Mouse (Mus musculus) MEL (cell line): ENCODE results near the gene Endog. TPM values are rescaled to one million over a fixed set of nuclear protein-coding genes. Genes with fewer than 3 reads are reported as not detected.

Source experiments
- DNase-seq: peaks from one replicate; pipeline ENCODE4 v3.0.0; 2011; ENCODE audit warnings: low read depth, low spot score
- H3K27ac ChIP-seq: 2 replicates; pipeline ENCODE4 v1.5.1; 2012; ENCODE audit warnings: low read depth, mild to moderate bottlenecking, control low read depth, low read length, moderate library complexity; ENCODE audit not compliant: control insufficient read depth
- H3K27me3 ChIP-seq, 2 experiments: fragments of 150-350 bp in 1 of 2; sonication (generic) in 1 of 2; 2 replicates each; pipeline ENCODE4 v1.6.1; 2012; ENCODE audit warnings: low read length in 2 of 2, mild to moderate bottlenecking in 2 of 2, improper control_type of control experiment in 1 of 2, moderate library complexity in 1 of 2; ENCODE audit not compliant: insufficient read depth in 2 of 2, control insufficient read depth in 1 of 2
- H3K36me3 ChIP-seq, 2 experiments: 2 replicates each; pipeline ENCODE4 v1.6.1; 2012 to 2014; ENCODE audit warnings: low read length in 2 of 2, improper control_type of control experiment in 1 of 2, inconsistent platforms in 1 of 2, mild to moderate bottlenecking in 1 of 2; ENCODE audit not compliant: insufficient read depth in 2 of 2, control insufficient read depth in 1 of 2
- H3K4me1 ChIP-seq, 2 experiments: fragments of 150-350 bp in 1 of 2; sonication (generic) in 1 of 2; 2 replicates each; pipeline ENCODE4 v1.6.1; 2012; ENCODE audit warnings: low read length in 2 of 2, improper control_type of control experiment in 1 of 2, mild to moderate bottlenecking in 1 of 2; ENCODE audit not compliant: insufficient read depth in 2 of 2, control insufficient read depth in 1 of 2
- H3K4me3 ChIP-seq, 2 experiments: fragments of 150-350 bp in 1 of 2; sonication (generic) in 1 of 2; 2 replicates each; pipeline ENCODE4 v1.5.1; 2012; ENCODE audit warnings: low read depth in 2 of 2, low read length in 2 of 2, mild to moderate bottlenecking in 2 of 2, moderate library complexity in 2 of 2, control low read depth in 1 of 2, improper control_type of control experiment in 1 of 2; ENCODE audit not compliant: control insufficient read depth in 1 of 2, insufficient read depth in 1 of 2
- H3K79me2 ChIP-seq: 2 replicates; pipeline ENCODE4 v1.6.1; 2012; ENCODE audit warnings: mild to moderate bottlenecking, low read length, moderate library complexity; ENCODE audit not compliant: control insufficient read depth, poor library complexity, insufficient read depth
- H3K9ac ChIP-seq: 2 replicates; pipeline ENCODE4 v1.6.1; 2012; ENCODE audit warnings: low read depth, mild to moderate bottlenecking, control low read depth, low read length, moderate library complexity; ENCODE audit not compliant: control insufficient read depth, poor library complexity, severe bottlenecking
- H3K9me3 ChIP-seq: fragments of 150-350 bp; sonication (generic); replicated peaks from 2 replicates; pipeline ENCODE4 v1.6.1; 2012; ENCODE audit warnings: mild to moderate bottlenecking, low read length, improper control_type of control experiment, moderate library complexity; ENCODE audit not compliant: insufficient read depth
- BHLHE40 ChIP-seq: IDR thresholded peaks from 2 replicates; pipeline ENCODE4 v1.6.1; 2012; ENCODE audit warnings: low read depth, mild to moderate bottlenecking, inconsistent platforms, low read length, improper control_type of control experiment, borderline replicate concordance
- CHD1 ChIP-seq: IDR thresholded peaks from 2 replicates; pipeline ENCODE4 v1.6.1; 2012; ENCODE audit warnings: low read depth, mild to moderate bottlenecking, inconsistent platforms, low read length, improper control_type of control experiment
- CHD2 ChIP-seq: IDR thresholded peaks from 2 replicates; pipeline ENCODE4 v1.6.1; 2011; ENCODE audit warnings: low read length, improper control_type of control experiment
- E2F4 ChIP-seq: IDR thresholded peaks from 2 replicates; pipeline ENCODE4 v1.6.1; 2011; ENCODE audit warnings: low read depth, low read length, improper control_type of control experiment, borderline replicate concordance
- EP300 ChIP-seq, 2 experiments: IDR thresholded peaks; 2 replicates each; pipeline ENCODE4 v1.6.1; 2011; ENCODE audit warnings: improper control_type of control experiment in 2 of 2, low read length in 2 of 2, low read depth in 1 of 2, mild to moderate bottlenecking in 1 of 2
- ETS1 ChIP-seq: IDR thresholded peaks from 2 replicates; pipeline ENCODE4 v1.6.1; 2012; ENCODE audit warnings: low read depth, mild to moderate bottlenecking, inconsistent platforms, low read length, improper control_type of control experiment, moderate library complexity
- GABPA ChIP-seq: IDR thresholded peaks from 2 replicates; pipeline ENCODE4 v1.6.1; 2012; ENCODE audit warnings: low read depth, mild to moderate bottlenecking, inconsistent platforms, low read length, improper control_type of control experiment, moderate library complexity
- JUND ChIP-seq: IDR thresholded peaks from 2 replicates; pipeline ENCODE4 v1.6.1; 2011; ENCODE audit warnings: low read depth, mild to moderate bottlenecking, improper control_type of control experiment, low read length
- KAT2A ChIP-seq: conservative IDR thresholded peaks from 2 replicates; pipeline ENCODE4 v1.6.1; 2012; ENCODE audit warnings: low read depth, low read length, improper control_type of control experiment, inconsistent platforms
- MAFK ChIP-seq: IDR thresholded peaks from 2 replicates; pipeline ENCODE4 v1.6.1; 2011; ENCODE audit warnings: low read depth, mild to moderate bottlenecking, low read length, improper control_type of control experiment, borderline replicate concordance
- MAX ChIP-seq: IDR thresholded peaks from 2 replicates; pipeline ENCODE4 v1.6.1; 2011; ENCODE audit warnings: low read length, improper control_type of control experiment
- MEF2A ChIP-seq: IDR thresholded peaks from 2 replicates; pipeline ENCODE4 v1.6.1; 2014; ENCODE audit warnings: low read depth, mild to moderate bottlenecking, inconsistent platforms, low read length, improper control_type of control experiment; ENCODE audit not compliant: poor library complexity, insufficient replicate concordance, severe bottlenecking; ENCODE audit errors: extremely low read depth
- MXI1 ChIP-seq: IDR thresholded peaks from 2 replicates; pipeline ENCODE4 v1.6.1; 2011; ENCODE audit warnings: mild to moderate bottlenecking, low read depth, low read length, improper control_type of control experiment
- MYC ChIP-seq: IDR thresholded peaks from 2 replicates; pipeline ENCODE4 v1.6.1; 2011; ENCODE audit warnings: low read depth, mild to moderate bottlenecking, low read length, improper control_type of control experiment, moderate library complexity
- NELFE ChIP-seq: IDR thresholded peaks from 2 replicates; pipeline ENCODE4 v1.6.1; 2011; ENCODE audit warnings: low read depth, low read length, improper control_type of control experiment
- NRF1 ChIP-seq: IDR thresholded peaks from 2 replicates; pipeline ENCODE4 v1.6.1; 2014; ENCODE audit warnings: low read depth, mild to moderate bottlenecking, inconsistent platforms, low read length, improper control_type of control experiment, moderate library complexity; ENCODE audit not compliant: poor library complexity, insufficient read depth, severe bottlenecking
- POLR2AphosphoS2 ChIP-seq: IDR thresholded peaks from 2 replicates; pipeline ENCODE4 v1.6.1; 2011; ENCODE audit warnings: low read length, improper control_type of control experiment
- POLR2AphosphoS5 ChIP-seq: IDR thresholded peaks from 2 replicates; pipeline ENCODE4 v1.6.1; 2012; ENCODE audit warnings: low read depth, borderline replicate concordance, mild to moderate bottlenecking, inconsistent platforms, low read length, moderate library complexity, mixed read lengths
- RAD21 ChIP-seq: IDR thresholded peaks from 2 replicates; pipeline ENCODE4 v1.6.1; 2011; ENCODE audit warnings: mild to moderate bottlenecking, low read depth, low read length, improper control_type of control experiment
- RCOR1 ChIP-seq: IDR thresholded peaks from 2 replicates; pipeline ENCODE4 v1.6.1; 2012; ENCODE audit warnings: low read depth, mild to moderate bottlenecking, inconsistent platforms, low read length, improper control_type of control experiment
- SIN3A ChIP-seq: IDR thresholded peaks from 2 replicates; pipeline ENCODE4 v1.6.1; 2012; ENCODE audit warnings: low read length, improper control_type of control experiment, inconsistent platforms
- SMC3 ChIP-seq: IDR thresholded peaks from 2 replicates; pipeline ENCODE4 v1.6.1; 2011; ENCODE audit warnings: low read depth, low read length, improper control_type of control experiment
- TAL1 ChIP-seq: IDR thresholded peaks from 2 replicates; pipeline ENCODE4 v1.6.1; 2012; ENCODE audit warnings: mild to moderate bottlenecking, inconsistent platforms, low read length, moderate library complexity, mixed read lengths
- TBP ChIP-seq: IDR thresholded peaks from 2 replicates; pipeline ENCODE4 v1.8.0; 2011; ENCODE audit warnings: low read depth, low read length, improper control_type of control experiment
- TCF12 ChIP-seq: IDR thresholded peaks from 2 replicates; pipeline ENCODE4 v1.6.1; 2014; ENCODE audit warnings: low read depth, mild to moderate bottlenecking, inconsistent platforms, low read length, improper control_type of control experiment, moderate library complexity
- UBTF ChIP-seq: IDR thresholded peaks from 2 replicates; pipeline ENCODE4 v1.6.1; 2012; ENCODE audit warnings: low read depth, mild to moderate bottlenecking, inconsistent platforms, low read length, improper control_type of control experiment, moderate library complexity, borderline replicate concordance; ENCODE audit not compliant: insufficient read depth
- USF1 ChIP-seq: IDR thresholded peaks from 2 replicates; pipeline ENCODE4 v1.6.1; 2014; ENCODE audit warnings: low read depth, mild to moderate bottlenecking, inconsistent platforms, low read length, improper control_type of control experiment, moderate library complexity
- USF2 ChIP-seq, 2 experiments: IDR thresholded peaks; 2 replicates each; pipeline ENCODE4 v1.6.1; 2011 to 2012; ENCODE audit warnings: improper control_type of control experiment in 2 of 2, low read length in 2 of 2, borderline replicate concordance in 1 of 2, inconsistent platforms in 1 of 2, low read depth in 1 of 2, mild to moderate bottlenecking in 1 of 2; ENCODE audit not compliant: insufficient read depth in 1 of 2
- ZKSCAN1 ChIP-seq: IDR thresholded peaks from 2 replicates; pipeline ENCODE4 v1.6.1; 2012; ENCODE audit warnings: low read depth, mild to moderate bottlenecking, inconsistent platforms, low read length, improper control_type of control experiment, moderate library complexity
- ZMIZ1 ChIP-seq: IDR thresholded peaks from 2 replicates; pipeline ENCODE4 v1.6.1; 2012; ENCODE audit warnings: low read depth, mild to moderate bottlenecking, inconsistent platforms, low read length, improper control_type of control experiment, moderate library complexity
- ZNF384 ChIP-seq: IDR thresholded peaks from 2 replicates; pipeline ENCODE4 v1.6.1; 2012; ENCODE audit warnings: low read depth, mild to moderate bottlenecking, inconsistent platforms, low read length, improper control_type of control experiment
- polyA plus RNA-seq, 2 experiments: library from polyadenylated mRNA; stranded (reverse) in 1 of 2; unstranded in 1 of 2; fragments of >175 nt in 1 of 2; fragments of >200 nt in 1 of 2; gene quantifications; 2 replicates each; pipeline versions ENCODE4 v1.2.1 to v1.2.4; 2012; ENCODE audit warnings: low replicate concordance in 2 of 2, low read depth in 1 of 2; ENCODE audit not compliant: insufficient read length in 2 of 2, insufficient read depth in 1 of 2, missing spikeins in 1 of 2
- total RNA-seq: library from RNA; depleted of rRNA; stranded (reverse); fragments of 300-350 nt; gene quantifications from 2 replicates; pipeline ENCODE4 v1.2.3, GENCODE M21; 2012

The Endog gene
- total and polyA plus RNA-seq, 3 experiments, result 19.4 to 27.2 TPM; not detected in 1

GRCm38 (mm10) chr2:30183721-30184120 is 12.4 kb downstream of the Endog start:
- H3K27ac ChIP-seq, result no peak overlapping the region
- H3K27me3 ChIP-seq, result no peaks in the 10 kb centered on the region
- no peaks in the 10 kb centered on the region for H3K36me3 ChIP-seq
- no peaks in the 10 kb centered on the region for H3K4me1 ChIP-seq
- no peak overlapping the region for H3K9ac ChIP-seq
- DNase-seq, result no peak
- TF ChIP-seq MYC, result no peak
- no peak for TF ChIP-seq ETS1
- TF ChIP-seq MAX, result no peak
- TF ChIP-seq KAT2A, result no peak
- no peak for TF ChIP-seq NELFE
- TF ChIP-seq RCOR1, result no peak
- no peak for TF ChIP-seq EP300 (IDR thresholded peaks at IDR 0.05; ENCODE audit: low read depth in 1 of 2, low read length in 2 of 2)
- TF ChIP-seq POLR2AphosphoS2, result no peak
- no peak for TF ChIP-seq SMC3
- TF ChIP-seq MEF2A, result no peak
- no peak for TF ChIP-seq E2F4
- no peak for TF ChIP-seq ZNF384
- no peak for TF ChIP-seq SIN3A
- no peak for TF ChIP-seq CHD2
- no peak for TF ChIP-seq UBTF
- TF ChIP-seq RAD21, result no peak
- no peak for TF ChIP-seq JUND
- no peak for TF ChIP-seq ZKSCAN1
- no peak for TF ChIP-seq TAL1
- H3K79me2 ChIP-seq, result no peaks in the 10 kb centered on the region
- no peak overlapping the region for H3K4me3 ChIP-seq
- no peaks in the 10 kb centered on the region for H3K9me3 ChIP-seq

GRCm38 (mm10) chr2:30185276-30185675 is 14.0 kb downstream of the Endog start:
- Histone ChIP-seq H3K27me3 (no peaks in the 10 kb centered on the region), H3K9me3 (no peaks in the 10 kb centered on the region), H3K4me1 (no peaks in the 10 kb centered on the region), H3K79me2 (no peaks in the 10 kb centered on the region), H3K36me3 (no peaks in the 10 kb centered on the region), H3K4me3 (no peak overlapping the region), H3K27ac (no peak overlapping the region), H3K9ac (no peak overlapping the region)
- peak; percentile 34 for DNase-seq
- no peak for TF ChIP-seq MAX
- TF ChIP-seq NELFE, result no peak
- no peak for TF ChIP-seq TAL1
- TF ChIP-seq SIN3A, result no peak
- no peak for TF ChIP-seq MXI1
- TF ChIP-seq JUND, result no peak
- TF ChIP-seq EP300 (IDR thresholded peaks at IDR 0.05; ENCODE audit: low read depth in 1 of 2, low read length in 2 of 2), result 0 out of 4 replicates have a peak, but pooled peaks of 1 of the 2 experiments have one; percentile 14
- no peak for TF ChIP-seq USF2 (IDR thresholded peaks at IDR 0.05; ENCODE audit: borderline replicate concordance in 1 of 2, insufficient read depth in 1 of 2, low read depth in 1 of 2, low read length in 2 of 2)
- no peak for TF ChIP-seq NRF1
- no peak for TF ChIP-seq TBP
- TF ChIP-seq MEF2A, result no peak
- no peak for TF ChIP-seq POLR2AphosphoS2
- 0 out of 2 replicates have a peak, but pooled peaks have one; percentile 11 for TF ChIP-seq TCF12
- no peak for TF ChIP-seq USF1
- no peak for TF ChIP-seq BHLHE40
- TF ChIP-seq CHD1, result no peak
- TF ChIP-seq ETS1, result peak; percentile 76
- no peak for TF ChIP-seq KAT2A
- TF ChIP-seq MAFK, result no peak
- TF ChIP-seq POLR2AphosphoS5, result no peak
- no peak for TF ChIP-seq GABPA
- TF ChIP-seq ZMIZ1, result no peak
